Mouse (Mus musculus) hindbrain, embryonic 12.5 days (tissue): Measurements from ENCODE around the gene 4930507D05Rik. TPM values are rescaled to one million over a fixed set of nuclear protein-coding genes. Genes with fewer than 3 reads are reported as not detected.

ENCODE experiments used
- ATAC-seq: fragments of 200-750 bp; cut with Nextera tagmentation; 2 replicates; pipeline ENCODE4 v1.8.0; 2017; ENCODE audit warnings: moderate TSS enrichment; ENCODE audit not compliant: low FRiP score
- H3K27ac ChIP-seq: fragments of 300-500 bp; sonication (generic); 2 replicates; pipeline ENCODE4 v1.5.1; 2016; ENCODE audit warnings: mild to moderate bottlenecking
- H3K27me3 ChIP-seq: fragments of 300-500 bp; sonication (generic); 2 replicates; pipeline ENCODE4 v1.6.1; 2016; ENCODE audit warnings: mild to moderate bottlenecking
- H3K36me3 ChIP-seq: fragments of 300-500 bp; sonication (generic); 2 replicates; pipeline ENCODE4 v1.6.1; 2016; ENCODE audit warnings: mild to moderate bottlenecking
- H3K4me1 ChIP-seq: fragments of 300-500 bp; sonication (generic); 2 replicates; pipeline ENCODE4 v1.6.1; 2016
- H3K4me2 ChIP-seq: fragments of 300-500 bp; sonication (generic); replicated peaks from 2 replicates; pipeline ENCODE4 v1.6.1; 2016; ENCODE audit warnings: mild to moderate bottlenecking
- H3K4me3 ChIP-seq: fragments of 300-500 bp; sonication (generic); 2 replicates; pipeline ENCODE4 v1.5.1; 2016; ENCODE audit warnings: mild to moderate bottlenecking
- H3K9ac ChIP-seq: fragments of 300-500 bp; sonication (generic); 2 replicates; pipeline ENCODE4 v1.6.1; 2016; ENCODE audit warnings: mild to moderate bottlenecking, moderate library complexity
- H3K9me3 ChIP-seq: fragments of 300-500 bp; sonication (generic); replicated peaks from 2 replicates; pipeline ENCODE4 v1.6.1; 2016; ENCODE audit warnings: mild to moderate bottlenecking
- WGBS: fragments of 180-500 bp; shearing (Covaris S2); methylation state at CpG from one replicate; pipeline ENCODE4 v1.1.7; 2016; 5-methylcytosine and 5-hydroxymethylcytosine counted together
- polyA plus RNA-seq: library from polyadenylated mRNA; unstranded; fragments of >200 nt; fragmentation: Nextera tagmentation; extraction: Ambion mirVana; gene quantifications from 2 replicates; pipeline ENCODE4 v1.2.1, GENCODE M21; 2016

4930507D05Rik gene
- 0.90 and 0.98 TPM in 2 replicates for polyA plus RNA-seq

DNA sequence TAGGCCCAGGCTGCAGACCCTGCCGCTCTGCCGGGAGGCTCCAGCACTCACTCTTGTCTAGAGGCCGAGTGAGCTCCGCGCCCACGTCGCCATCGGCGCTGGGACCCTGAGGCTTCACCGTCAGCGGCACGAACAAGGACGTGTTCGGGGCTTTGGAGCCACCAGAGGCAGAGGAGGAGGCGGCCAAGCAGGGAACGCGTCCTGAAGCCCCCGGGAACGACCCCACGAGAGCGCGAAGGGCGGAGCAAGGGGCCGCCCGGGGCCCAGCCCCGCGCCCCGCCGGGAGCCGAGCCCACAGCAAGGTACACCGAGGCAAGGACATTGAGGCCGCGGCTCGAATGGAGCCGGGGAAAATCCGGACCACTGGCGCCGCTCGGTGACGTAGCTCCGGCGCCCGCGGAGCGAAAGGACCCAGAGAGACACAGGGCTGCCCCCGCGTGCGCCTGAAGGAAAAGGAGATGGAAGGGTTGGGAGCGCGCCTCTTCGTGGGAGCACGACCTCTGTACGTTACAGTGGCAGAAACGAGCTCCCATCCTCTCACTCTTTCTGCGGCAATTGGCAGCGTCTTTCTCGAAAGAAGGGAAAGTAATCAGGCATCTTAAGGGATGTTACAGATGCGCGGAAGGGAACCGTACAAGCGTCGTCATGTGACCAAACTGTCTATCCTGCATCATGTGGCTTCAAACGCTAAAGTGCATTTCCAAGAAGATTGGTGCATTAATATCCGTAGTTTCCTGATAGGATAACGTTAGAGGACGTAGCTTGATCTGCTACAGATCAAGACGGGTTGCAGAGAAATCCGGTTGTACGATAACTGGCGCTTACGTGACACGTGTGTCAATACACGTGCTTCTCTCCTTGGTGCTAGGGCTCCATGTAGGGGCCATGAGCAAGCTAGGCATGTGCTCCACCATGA, at the start of gene 4930507D05Rik, which contains the start of gene Supv3l1:
Gene 4930507D05Rik (plus strand): TSS at position 126 of the 916 bp plus-strand sequence.
Gene Supv3l1 (minus strand): TSS at position 375 of the 916 bp plus-strand sequence.
- Histone ChIP-seq H3K9ac (peak within 1 kb of the TSS; percentile 95), H3K9me3 (no peaks in the 10 kb centered on the region), H3K4me3 (peak within 1 kb of the TSS; percentile 87), H3K36me3 (peaks cover 26% of the 10 kb centered on the region), H3K27ac (peak within 1 kb of the TSS; percentile 78), H3K27me3 (no peaks in the 10 kb centered on the region), H3K4me2 (peak within 1 kb of the TSS; percentile 77), H3K4me1 (peaks cover 20% of the 10 kb centered on the region)
- ATAC-seq, result peak; percentile 90
- WGBS, result under 1% methylated on average over 73 of the region's 73 CpGs

DNA sequence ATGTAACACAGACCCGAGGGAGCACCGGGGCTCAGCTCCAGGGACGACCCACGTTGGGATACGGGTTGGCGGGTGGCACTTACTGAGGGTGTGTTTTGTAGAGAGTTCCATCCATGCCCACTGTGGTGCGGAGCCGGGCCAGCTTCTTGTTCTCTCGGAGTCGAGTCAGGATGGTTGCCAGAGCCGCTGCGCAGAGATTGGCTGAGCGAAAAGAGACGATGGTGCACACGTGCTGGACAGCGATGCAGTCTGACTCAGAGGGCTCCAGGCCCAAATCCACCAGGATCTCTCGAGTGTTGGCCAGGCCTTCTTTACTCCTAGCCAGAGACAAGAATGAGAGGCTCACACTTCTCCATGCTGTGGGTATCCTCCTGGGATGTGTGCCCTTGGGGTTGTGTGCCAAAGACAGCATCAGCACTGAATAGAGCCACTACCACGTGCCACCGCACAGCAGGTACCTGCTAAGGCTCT, 47.6 kb upstream of the 4930507D05Rik start:
- peaks cover 6% of the 10 kb centered on the region; the same call in 1 of the 2 replicates for H3K4me1 ChIP-seq
- H3K9ac ChIP-seq, result no peak overlapping the region
- no peak overlapping the region for H3K27ac ChIP-seq
- no peaks in the 10 kb centered on the region for H3K27me3 ChIP-seq
- 77% methylated on average over 19 of the region's 19 CpGs for WGBS
- no peaks in the 10 kb centered on the region for H3K9me3 ChIP-seq
- H3K4me2 ChIP-seq, result no peak overlapping the region
- no peak overlapping the region for H3K4me3 ChIP-seq
- no peaks in the 10 kb centered on the region for H3K36me3 ChIP-seq
- ATAC-seq, result no peak

DNA sequence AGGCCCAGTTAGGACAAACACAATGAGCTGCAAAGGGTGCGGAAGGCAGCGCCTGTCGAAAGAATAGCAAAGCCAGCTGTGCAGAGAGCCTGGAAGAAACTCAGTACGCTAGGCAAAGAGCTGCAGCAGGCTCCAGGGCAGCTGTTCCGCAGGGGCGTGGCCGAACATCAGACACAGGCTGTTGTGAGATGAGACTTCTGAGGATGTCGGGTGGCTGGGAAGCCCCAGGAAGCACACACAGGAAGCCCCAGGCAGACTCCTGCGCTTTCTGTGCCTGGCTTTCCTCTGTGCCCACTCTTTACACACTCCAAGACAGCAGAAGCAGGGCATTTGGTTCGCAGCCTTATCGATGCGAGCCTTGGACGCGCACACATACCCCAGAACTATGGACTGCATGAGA, 44.4 kb upstream of the 4930507D05Rik start:
- Histone ChIP-seq H3K36me3 (no peaks in the 10 kb centered on the region), H3K4me2 (peak overlapping the region; percentile 39)
- 0 out of 2 replicates have a peak, but pooled peaks have one; percentile 13 for ATAC-seq

DNA sequence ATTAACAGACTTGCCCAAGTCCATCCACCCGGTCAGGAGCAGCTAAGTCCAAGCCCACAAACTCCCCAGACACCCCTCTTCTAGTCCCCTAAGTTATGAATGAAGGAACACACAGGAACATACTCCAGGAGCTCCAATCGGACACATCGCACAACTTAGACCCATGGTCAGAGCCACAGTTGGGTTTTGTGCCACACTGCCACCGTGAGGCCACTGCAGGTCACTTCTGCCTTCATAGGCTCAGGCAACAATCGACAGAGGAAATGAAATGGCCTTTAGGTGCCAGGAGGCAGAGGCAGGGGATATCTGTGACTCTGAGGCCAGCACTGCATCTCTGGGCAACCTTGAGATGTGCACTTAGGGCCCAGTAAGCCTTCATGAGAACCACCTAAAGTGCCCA, 38.3 kb upstream of the 4930507D05Rik start:
- H3K4me2 ChIP-seq, result no peak overlapping the region
- ATAC-seq, result 0 out of 2 replicates have a peak, but pooled peaks have one; percentile 32
- H3K27ac ChIP-seq, result no peak overlapping the region
- no peaks in the 10 kb centered on the region for H3K9me3 ChIP-seq
- H3K4me3 ChIP-seq, result no peak overlapping the region
- no peaks in the 10 kb centered on the region for H3K36me3 ChIP-seq
- peaks cover 4% of the 10 kb centered on the region; the same call in 1 of the 2 replicates for H3K4me1 ChIP-seq
- 0 out of 2 replicates have a peak, but pooled peaks cover 6% of the 10 kb centered on the region for H3K27me3 ChIP-seq
- H3K9ac ChIP-seq, result no peak overlapping the region
- 17% methylated on average over 5 of the region's 5 CpGs for WGBS

More for the DNA sequence above, 44.4 kb upstream of the 4930507D05Rik start:
- H3K4me1 ChIP-seq, result peaks cover 6% of the 10 kb centered on the region; the same call in 1 of the 2 replicates
- 0 out of 2 replicates have a peak, but pooled peaks cover 6% of the 10 kb centered on the region for H3K27me3 ChIP-seq
- H3K9ac ChIP-seq, result peak overlapping the region; percentile 5; the same call in 1 of the 2 replicates
- 31% methylated on average over 14 of the region's 14 CpGs for WGBS
- H3K27ac ChIP-seq, result no peak overlapping the region
- H3K4me3 ChIP-seq, result no peak overlapping the region
- H3K9me3 ChIP-seq, result no peaks in the 10 kb centered on the region

DNA sequence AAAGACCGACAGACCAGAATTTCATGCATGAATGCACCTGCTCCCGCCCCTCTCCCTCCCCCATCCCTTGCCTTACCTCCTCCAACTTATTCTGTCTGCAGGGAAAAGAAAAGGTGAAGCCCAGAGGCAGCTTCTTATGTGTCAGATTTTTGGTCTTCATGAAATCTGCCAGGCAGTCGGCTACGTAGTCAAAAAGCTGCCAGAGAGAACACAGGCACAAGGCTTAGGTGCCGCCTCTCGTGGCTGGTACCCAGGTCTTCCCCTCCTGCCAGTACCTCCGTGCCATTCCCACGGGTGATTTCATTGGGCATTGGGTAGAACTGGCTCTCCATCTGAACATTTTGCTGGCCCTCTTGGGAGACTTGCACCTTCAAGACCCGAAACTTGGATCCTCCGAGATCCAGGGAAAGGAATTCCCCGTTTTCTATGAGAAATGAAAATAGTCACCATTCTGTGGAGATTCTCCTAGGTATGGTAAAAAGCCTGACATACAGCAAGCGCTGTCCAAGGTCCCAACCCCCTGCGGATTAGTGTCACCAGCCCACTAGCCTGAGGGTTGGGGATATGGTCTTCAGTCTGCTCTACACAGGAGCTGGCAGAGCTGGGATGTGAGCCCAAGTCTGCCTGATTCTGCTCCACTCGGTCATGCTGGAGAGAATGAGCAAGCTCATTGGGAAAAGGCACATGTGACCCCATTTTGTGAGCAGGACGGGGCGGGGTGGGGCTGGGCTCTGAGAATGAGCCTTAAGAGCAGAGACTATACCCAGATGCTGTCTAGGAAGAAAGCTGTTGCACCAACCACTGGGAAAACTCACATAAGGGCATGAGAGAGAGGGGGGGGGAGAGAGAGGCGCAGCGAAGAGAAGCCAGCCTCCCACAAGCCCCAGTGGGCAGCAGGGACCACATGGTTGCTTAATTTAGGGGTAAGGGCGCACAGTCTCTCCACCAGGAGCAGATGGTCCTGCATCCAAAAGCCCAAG, 37.6 kb upstream of the 4930507D05Rik start:
- Histone ChIP-seq H3K4me1 (peaks cover 4% of the 10 kb centered on the region; the same call in 1 of the 2 replicates), H3K4me3 (no peak overlapping the region), H3K4me2 (no peak overlapping the region), H3K9ac (no peak overlapping the region), H3K9me3 (no peaks in the 10 kb centered on the region), H3K36me3 (no peaks in the 10 kb centered on the region), H3K27me3 (0 out of 2 replicates have a peak, but pooled peaks cover 6% of the 10 kb centered on the region), H3K27ac (no peak overlapping the region)
- 70% methylated on average over 19 of the region's 19 CpGs for WGBS
- no peak for ATAC-seq

DNA sequence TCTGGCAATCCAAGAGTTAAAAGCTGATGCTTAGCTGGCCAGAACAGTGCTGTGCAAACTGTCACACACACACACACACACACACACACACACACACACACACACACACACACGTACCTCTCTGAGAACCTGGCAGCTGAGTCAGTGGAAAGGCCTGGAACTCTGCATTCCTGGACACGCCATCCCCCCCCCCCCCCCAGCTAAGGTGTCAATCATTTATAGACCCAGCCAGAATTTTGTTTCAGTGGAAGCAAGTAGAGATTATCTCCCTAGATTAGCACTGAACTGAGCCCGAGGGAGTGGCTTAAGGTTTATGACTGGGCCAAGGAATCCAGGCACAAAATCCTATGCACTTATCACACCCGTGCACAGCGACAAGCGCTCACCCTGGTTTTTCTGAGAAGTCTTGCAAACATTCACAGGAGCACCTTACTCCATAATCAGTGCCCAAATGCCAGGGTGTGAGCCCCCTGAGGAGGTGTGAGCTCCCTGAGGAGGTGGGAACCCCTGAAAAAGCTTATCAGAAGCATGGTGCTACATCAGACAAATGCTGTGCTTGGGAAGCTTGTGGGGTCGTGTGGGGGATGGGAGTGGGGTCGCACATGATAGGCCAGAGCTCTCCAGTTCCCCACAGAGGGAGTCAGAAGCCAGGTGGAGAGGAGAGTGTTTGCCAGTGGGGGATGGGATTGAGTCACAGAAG, 36.2 kb upstream of the 4930507D05Rik start:
- no peak overlapping the region for H3K4me2 ChIP-seq
- 41% methylated on average over 8 of the region's 8 CpGs for WGBS
- H3K36me3 ChIP-seq, result no peaks in the 10 kb centered on the region
- H3K4me1 ChIP-seq, result peaks cover 4% of the 10 kb centered on the region; the same call in 1 of the 2 replicates
- peaks cover 3% of the 10 kb centered on the region; the same call in 1 of the 2 replicates for H3K27me3 ChIP-seq
- no peak overlapping the region for H3K27ac ChIP-seq
- no peak overlapping the region for H3K4me3 ChIP-seq
- no peak for ATAC-seq
- H3K9ac ChIP-seq, result no peak overlapping the region
- no peaks in the 10 kb centered on the region for H3K9me3 ChIP-seq

DNA sequence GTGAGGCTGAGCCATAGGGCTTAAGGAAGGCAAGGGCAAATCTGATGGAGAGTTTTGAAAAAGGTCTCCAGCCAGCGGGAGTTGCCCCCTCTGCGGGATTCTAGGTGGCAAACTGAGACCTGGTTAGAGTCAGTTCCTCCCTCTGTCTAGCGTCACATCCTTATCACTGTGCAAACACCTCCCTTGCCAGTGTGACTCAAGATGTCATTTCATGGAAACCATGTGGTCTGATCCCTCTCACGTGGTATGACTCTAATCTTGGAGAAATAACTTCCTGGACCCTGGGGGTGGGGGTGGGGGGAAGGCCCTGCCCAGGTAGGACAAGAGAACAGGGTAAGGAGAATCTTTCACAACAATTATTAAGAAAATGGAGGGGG, 35.7 kb upstream of the 4930507D05Rik start:
- Histone ChIP-seq H3K4me3 (no peak overlapping the region), H3K4me1 (peaks cover 4% of the 10 kb centered on the region; the same call in 1 of the 2 replicates), H3K4me2 (no peak overlapping the region), H3K27me3 (peaks cover 3% of the 10 kb centered on the region; the same call in 1 of the 2 replicates), H3K9ac (no peak overlapping the region), H3K9me3 (no peaks in the 10 kb centered on the region), H3K36me3 (no peaks in the 10 kb centered on the region), H3K27ac (no peak overlapping the region)
- no peak for ATAC-seq
- WGBS, result 49% methylated on average over 4 of the region's 4 CpGs

DNA sequence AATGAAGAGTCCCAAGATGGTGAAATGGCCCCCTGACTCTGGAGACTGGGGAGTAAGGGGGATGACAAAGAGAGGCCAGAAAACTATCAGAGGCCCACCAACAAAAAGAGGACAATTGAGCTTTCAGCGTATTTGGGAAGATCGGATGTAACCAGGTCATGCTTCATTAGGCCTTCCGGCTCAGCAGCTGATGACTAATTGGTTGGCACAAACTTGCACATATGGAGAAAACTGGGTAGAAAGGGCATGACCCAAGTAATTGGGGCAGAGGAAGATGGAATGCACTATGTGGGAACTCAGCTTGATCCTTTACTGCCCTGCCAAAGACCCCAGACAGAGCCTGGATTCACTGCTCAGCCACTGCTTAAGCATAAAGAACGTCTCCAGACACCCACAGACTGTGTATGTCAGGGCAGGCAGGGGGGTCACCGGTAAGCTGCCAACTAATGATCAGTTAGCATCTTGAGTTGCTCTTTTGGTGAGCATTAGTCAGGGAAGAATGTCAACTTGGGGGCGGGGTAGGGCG, 30.4 kb upstream of the 4930507D05Rik start:
- Histone ChIP-seq H3K36me3 (no peaks in the 10 kb centered on the region), H3K4me1 (peaks cover 4% of the 10 kb centered on the region; the same call in 1 of the 2 replicates), H3K27ac (no peak overlapping the region), H3K9me3 (no peaks in the 10 kb centered on the region), H3K4me2 (no peak overlapping the region), H3K9ac (no peak overlapping the region), H3K27me3 (peaks cover 3% of the 10 kb centered on the region; the same call in 1 of the 2 replicates), H3K4me3 (no peak overlapping the region)
- 52% methylated on average over 7 of the region's 7 CpGs for WGBS
- ATAC-seq, result no peak

DNA sequence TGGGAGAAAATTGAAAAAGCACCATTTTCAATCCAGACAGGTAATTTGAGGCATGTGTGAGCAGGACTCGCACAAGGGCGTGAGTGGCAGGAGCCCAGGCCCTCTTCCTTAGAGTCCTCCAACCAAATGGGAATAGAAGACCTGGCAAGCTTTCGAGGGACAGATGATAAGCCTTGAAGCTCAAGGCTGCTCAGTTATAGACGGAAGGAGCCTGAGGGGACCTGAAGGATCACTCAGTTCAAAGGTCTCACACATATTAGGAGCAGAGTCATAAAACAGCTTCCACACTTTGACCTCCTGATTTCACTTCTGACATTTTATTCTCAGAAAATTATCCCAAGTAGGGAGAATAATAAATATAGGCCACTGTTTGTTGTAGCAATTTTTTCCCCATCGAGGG, 29.9 kb upstream of the 4930507D05Rik start:
- H3K4me3 ChIP-seq, result no peak overlapping the region
- H3K27me3 ChIP-seq, result peaks cover 3% of the 10 kb centered on the region; the same call in 1 of the 2 replicates
- no peak overlapping the region for H3K4me2 ChIP-seq
- 87% methylated on average over 5 of the region's 5 CpGs for WGBS
- no peak overlapping the region for H3K27ac ChIP-seq
- H3K4me1 ChIP-seq, result peaks cover 4% of the 10 kb centered on the region; the same call in 1 of the 2 replicates
- no peaks in the 10 kb centered on the region for H3K9me3 ChIP-seq
- H3K36me3 ChIP-seq, result no peaks in the 10 kb centered on the region
- no peak for ATAC-seq
- no peak overlapping the region for H3K9ac ChIP-seq

DNA sequence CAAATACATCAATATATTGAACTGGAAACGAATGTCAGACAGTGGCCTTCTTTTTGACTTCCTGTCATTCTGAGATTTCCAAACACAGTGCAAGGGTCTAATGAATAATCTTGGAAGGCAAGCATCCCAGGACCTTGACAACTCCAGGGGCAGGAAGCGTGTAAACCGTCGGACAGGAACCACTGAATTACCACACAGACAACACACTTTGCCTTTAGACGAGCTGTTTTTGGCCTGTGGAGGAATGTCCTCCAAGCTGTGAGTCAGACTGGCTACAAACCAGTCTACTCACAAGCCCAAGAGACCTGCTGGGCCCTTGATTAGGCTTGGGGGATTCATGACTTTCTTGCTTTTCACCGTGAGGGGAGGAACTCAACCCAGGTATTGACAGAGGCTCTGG, 28.9 kb upstream of the 4930507D05Rik start:
- H3K9ac ChIP-seq, result no peak overlapping the region
- no peaks in the 10 kb centered on the region for H3K9me3 ChIP-seq
- ATAC-seq, result no peak

DNA sequence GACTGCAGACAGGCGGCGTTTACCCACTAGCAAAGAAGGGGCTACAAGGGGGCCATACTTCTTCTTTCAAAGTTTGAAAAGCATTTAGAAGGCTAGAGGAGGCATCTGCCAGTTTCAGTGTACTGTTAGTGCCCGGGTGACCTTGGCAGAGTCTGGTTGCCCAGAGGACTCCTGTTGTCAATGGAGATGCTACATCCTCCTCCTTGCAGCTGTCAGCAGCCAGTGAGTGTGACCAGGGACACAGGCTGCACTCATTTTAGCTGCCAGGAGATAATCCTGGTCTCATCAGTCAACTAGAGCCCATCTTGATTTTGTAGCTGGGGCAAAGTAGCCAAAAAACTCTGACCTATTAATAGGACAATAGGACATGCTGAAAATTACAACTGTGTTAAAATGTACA, 28.2 kb upstream of the 4930507D05Rik start:
- 87% methylated on average over 3 of the region's 3 CpGs for WGBS
- H3K27ac ChIP-seq, result no peak overlapping the region
- H3K27me3 ChIP-seq, result peaks cover 3% of the 10 kb centered on the region; the same call in 1 of the 2 replicates
- peaks cover 4% of the 10 kb centered on the region; the same call in 1 of the 2 replicates for H3K4me1 ChIP-seq
- no peaks in the 10 kb centered on the region for H3K36me3 ChIP-seq
- ATAC-seq, result no peak
- no peak overlapping the region for H3K9ac ChIP-seq
- no peak overlapping the region for H3K4me2 ChIP-seq
- H3K9me3 ChIP-seq, result no peaks in the 10 kb centered on the region
- H3K4me3 ChIP-seq, result no peak overlapping the region

More for the DNA sequence above, 28.9 kb upstream of the 4930507D05Rik start:
- no peak overlapping the region for H3K27ac ChIP-seq
- 81% methylated on average over 6 of the region's 6 CpGs for WGBS
- H3K4me2 ChIP-seq, result no peak overlapping the region
- H3K4me3 ChIP-seq, result no peak overlapping the region
- H3K27me3 ChIP-seq, result peaks cover 3% of the 10 kb centered on the region; the same call in 1 of the 2 replicates
- peaks cover 4% of the 10 kb centered on the region; the same call in 1 of the 2 replicates for H3K4me1 ChIP-seq
- no peaks in the 10 kb centered on the region for H3K36me3 ChIP-seq
